In the genomic region with DNA sequence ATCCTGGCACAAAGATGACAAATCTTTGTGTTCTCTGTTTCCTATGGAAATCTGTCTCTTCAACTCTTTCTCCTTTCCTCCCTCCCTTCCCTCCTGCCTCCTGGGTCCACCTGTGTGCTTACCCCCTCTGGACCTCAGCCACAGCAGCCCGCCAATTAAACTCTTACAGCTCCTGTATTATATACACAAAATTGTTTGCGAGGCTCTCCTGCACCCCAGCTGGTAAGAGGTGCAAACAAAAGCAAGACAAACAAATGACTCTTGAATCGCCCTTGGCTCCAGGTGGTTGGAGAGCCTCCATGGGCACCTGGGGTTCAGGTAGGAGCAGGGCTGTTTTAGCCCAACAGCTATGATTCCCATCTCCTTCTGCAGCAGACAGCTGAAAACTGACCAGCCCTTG, we compare ENCODE assay signal across 24 mouse cellular contexts.
DNase-seq lines count a peak whose midpoint lies in the region; ATAC-seq lines count a peak whose summit lies in the region.
"Had no signal": no experiment of that assay in that cellular context is flagged by ENCODE, and none has a peak within 500 bp of the region (broad histone marks: within the 10 kb centered on the region; RNA-seq: fewer than 3 reads in every experiment).

No protein-coding gene starts in this region.

- no peaks in the 10 kb centered on the region for H3K4me1 ChIP-seq in lung, embryonic 15.5 days

- WGBS in lung, embryonic 15.5 days = 52% methylated on average over 3 of the region's 3 CpGs

- no peak overlapping the region for H3K4me3 ChIP-seq in lung, embryonic 15.5 days
- H3K4me3 ChIP-seq: embryonic facial prominence, embryonic 10.5 days; embryonic facial prominence, embryonic 12.5 days; forebrain, embryonic 13.5 days; forebrain, embryonic 15.5 days had no signal

- no peaks in the 10 kb centered on the region for H3K36me3 ChIP-seq in lung, embryonic 15.5 days
- H3K36me3 ChIP-seq: embryonic facial prominence, embryonic 10.5 days; embryonic facial prominence, embryonic 12.5 days; forebrain, embryonic 15.5 days; G1E had no signal

- DNase-seq in lung, adult 18-20 months = peak; percentile 54
- no peak for DNase-seq in lung, postnatal 14 days
- no peak for DNase-seq in lung, postnatal 4 days
- peak; percentile 36 for DNase-seq in lung, postnatal 36 days
- DNase-seq in lung, postnatal 10 days = no peak
- DNase-seq: adrenal gland, adult 8-10 months; adrenal gland, postnatal 14 days; adrenal gland, postnatal 36 days; B cell, adult 2 months; cerebellum, adult 11-12 months; cerebellum, adult 2 months; cerebellum, adult 9-10 months; cerebellum, postnatal 10 days; cerebellum, postnatal 25 days had no signal

- ATAC-seq in lung, embryonic 15.5 days (ENCODE audit: borderline replicate concordance, extremely low read depth, low FRiP score, low TSS enrichment) = no peak
- ATAC-seq: activated CD4-positive, CD25-positive, alpha-beta regulatory T cell, adult 4 months; CD4-positive, CD25-positive, alpha-beta regulatory T cell, adult 4 months; forebrain, embryonic 13.5 days; forebrain, embryonic 15.5 days; Patski had no signal

- H3K9ac ChIP-seq in lung, embryonic 15.5 days = no peak overlapping the region
- H3K9ac ChIP-seq: embryonic facial prominence, embryonic 12.5 days; forebrain, embryonic 13.5 days; forebrain, embryonic 15.5 days had no signal

- no peaks in the 10 kb centered on the region for H3K27me3 ChIP-seq in lung, embryonic 15.5 days
- H3K27me3 ChIP-seq: CH12.LX; embryonic facial prominence, embryonic 12.5 days; Patski had no signal

- 0 out of 2 replicates have a peak overlapping the region, but pooled peaks have one; percentile 16 for H3K27ac ChIP-seq in lung, embryonic 15.5 days
- H3K27ac ChIP-seq: embryonic facial prominence, embryonic 10.5 days; embryonic facial prominence, embryonic 12.5 days; forebrain, embryonic 13.5 days; forebrain, embryonic 15.5 days had no signal

- no peaks in the 10 kb centered on the region for H3K9me3 ChIP-seq in lung, embryonic 15.5 days
- H3K9me3 ChIP-seq: embryonic facial prominence, embryonic 10.5 days; embryonic facial prominence, embryonic 12.5 days; forebrain, embryonic 13.5 days; forebrain, embryonic 15.5 days had no signal

- no peak overlapping the region for H3K4me2 ChIP-seq in lung, embryonic 15.5 days
- H3K4me2 ChIP-seq: embryonic facial prominence, embryonic 12.5 days; forebrain, embryonic 13.5 days; forebrain, embryonic 15.5 days had no signal

Comparison
In these comparisons a context has a peak if more than half of its experiments do, and no peak if none do; other contexts are left out.
1. DNase-seq: peak in lung, adult 18-20 months (2 of 2) and lung, postnatal 36 days (single experiment); none in lung, postnatal 14 days (single experiment), lung, postnatal 4 days (0 of 2) and lung, postnatal 10 days (single experiment).